Mouse (Mus musculus): ENCODE results near the gene Tbx10.

- TF ChIP-seq CEBPB (IDR thresholded peaks at IDR 0.05; ENCODE audit: low read depth), result no peak
- TF ChIP-seq CTCF (IDR thresholded peaks at IDR 0.05; ENCODE audit: control insufficient read depth, insufficient read depth, insufficient read length), result no peak
- TF ChIP-seq FOSL1 (IDR thresholded peaks at IDR 0.05; ENCODE audit: insufficient read depth, low read length, poor library complexity, severe bottlenecking), result no peak
- TF ChIP-seq MAX (IDR thresholded peaks at IDR 0.05), result no peak
- TF ChIP-seq MYOD1 (IDR thresholded peaks at IDR 0.05; ENCODE audit: control insufficient read depth, insufficient read length, low read depth), result no peak
- TF ChIP-seq USF1 (IDR thresholded peaks at IDR 0.05; ENCODE audit: low read depth), result no peak
Observed at GRCm38 (mm10) chr19:3962469-3962868, 30.1 kb upstream of the Tbx10 start.

Measured in C2C12 (cell line).